Mouse (Mus musculus): ENCODE results near the gene Ube4b.

The Ube4b gene

GRCm38 (mm10) chr4:149336302-149336701 is 90.2 kb downstream of the Ube4b start:
- no peak for DNase-seq

GRCm38 (mm10) chr4:149334881-149335280 is 91.7 kb downstream of the Ube4b start:
- DNase-seq = peak; percentile 84 to 90

- DNase-seq = no peak
Observed at GRCm38 (mm10) chr4:149332726-149333125, 93.8 kb downstream of the Ube4b start.

- no peak for DNase-seq
Observed at GRCm38 (mm10) chr4:149330495-149330894, 96.1 kb downstream of the Ube4b start.

GRCm38 (mm10) chr4:149328735-149329134 is 97.8 kb downstream of the Ube4b start:
- DNase-seq = no peak

GRCm38 (mm10) chr4:149327281-149327680 is 99.3 kb downstream of the Ube4b start:
- no peak for DNase-seq

- DNase-seq = no peak
Observed at GRCm38 (mm10) chr4:149325411-149326162, 101.0 kb downstream of the Ube4b start.

- DNase-seq = no peak
Observed at GRCm38 (mm10) chr4:149323730-149324129, 102.8 kb downstream of the Ube4b start.

- DNase-seq = no peak
Observed at GRCm38 (mm10) chr4:149322718-149323117, 103.8 kb downstream of the Ube4b start.

GRCm38 (mm10) chr4:149322286-149322685 is 104.3 kb downstream of the Ube4b start:
- no peak for DNase-seq

GRCm38 (mm10) chr4:149319088-149319487 is 107.5 kb downstream of the Ube4b start:
- DNase-seq = no peak

GRCm38 (mm10) chr4:149317387-149317786 is 109.2 kb downstream of the Ube4b start:
- DNase-seq = peak; percentile 87 to 90

- peak in 1 of 2 experiments; percentile 54 for DNase-seq
Observed at GRCm38 (mm10) chr4:149314275-149314837, 112.2 kb downstream of the Ube4b start.

GRCm38 (mm10) chr4:149313558-149314253 is 112.8 kb downstream of the Ube4b start:
- DNase-seq = peak in 1 of 2 experiments; percentile 49

GRCm38 (mm10) chr4:149311996-149312395 is 114.6 kb downstream of the Ube4b start:
- no peak for DNase-seq

- DNase-seq = no peak
Observed at GRCm38 (mm10) chr4:149308491-149308820, 118.1 kb downstream of the Ube4b start.

- peak; percentile 100 for DNase-seq
Observed at GRCm38 (mm10) chr4:149307596-149308490, 118.7 kb downstream of the Ube4b start, which contains the start of gene Kif1b. Gene Kif1b (minus strand): TSS chr4:149307693.

- DNase-seq = peak; percentile 91 to 93
Observed at GRCm38 (mm10) chr4:149306712-149307595, 119.6 kb downstream of the Ube4b start.

GRCm38 (mm10) chr4:149305761-149306711 is 120.5 kb downstream of the Ube4b start:
- DNase-seq = no peak

GRCm38 (mm10) chr4:149304466-149304865 is 122.1 kb downstream of the Ube4b start:
- no peak for DNase-seq

GRCm38 (mm10) chr4:149303502-149303901 is 123.0 kb downstream of the Ube4b start:
- DNase-seq = no peak

All from cerebellum, postnatal 25 days (tissue).